Mouse (Mus musculus) kidney, adult 2 months (tissue): ENCODE data around the gene Adam8.

Experiments
- CTCF ChIP-seq: fragments of 200-500 bp; conservative IDR thresholded peaks from 2 replicates; pipeline ENCODE4 v1.5.1; 2011; ENCODE audit warnings: low read depth, mild to moderate bottlenecking, control low read depth, low read length, moderate library complexity, mixed read lengths; ENCODE audit not compliant: insufficient read depth, insufficient read length
- POLR2A ChIP-seq: fragments of 200-500 bp; IDR thresholded peaks from one replicate; pipeline ENCODE4 v1.6.1; 2011; ENCODE audit warnings: low read depth, low read length, control low read depth

GRCm38 (mm10) chr7:139978278-139978892 is 14.0 kb downstream of the Adam8 start, which contains the start of gene 6430531B16Rik:
- TF ChIP-seq CTCF (no peak), POLR2A (no peak)
